Mouse (Mus musculus) bone marrow macrophage, adult 2 months (primary cell): Measurements from ENCODE around the gene Myo7a.

ENCODE experiments used
- CTCF ChIP-seq: IDR thresholded peaks from 2 replicates; pipeline ENCODE4 v1.5.1; 2012; ENCODE audit warnings: low read depth, mild to moderate bottlenecking, low read length, moderate library complexity
- POLR2A ChIP-seq: IDR thresholded peaks from 2 replicates; pipeline ENCODE4 v1.6.1; 2012; ENCODE audit warnings: mild to moderate bottlenecking, low read depth, low read length, borderline replicate concordance

DNA sequence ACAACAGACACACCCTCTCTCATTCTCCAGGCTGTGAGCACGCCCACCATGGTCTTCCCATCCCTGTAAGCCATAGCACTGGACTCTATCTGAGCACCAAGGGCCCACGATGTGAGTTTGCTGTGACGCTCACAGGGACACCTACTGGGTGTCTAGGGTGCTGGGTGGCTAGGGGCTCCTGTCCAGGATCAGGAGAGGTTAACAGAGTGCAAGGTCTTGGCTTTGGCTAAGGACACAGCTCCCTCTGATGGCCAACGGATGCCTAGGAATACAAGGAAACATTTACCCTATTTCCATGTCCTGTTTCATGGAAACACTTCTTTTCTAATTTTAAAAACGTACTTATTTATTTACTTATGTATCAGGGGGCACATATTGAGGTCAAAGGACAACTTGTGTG, 31.2 kb upstream of the Myo7a start:
- TF ChIP-seq CTCF (no peak), POLR2A (no peak)
